In the genomic region with DNA sequence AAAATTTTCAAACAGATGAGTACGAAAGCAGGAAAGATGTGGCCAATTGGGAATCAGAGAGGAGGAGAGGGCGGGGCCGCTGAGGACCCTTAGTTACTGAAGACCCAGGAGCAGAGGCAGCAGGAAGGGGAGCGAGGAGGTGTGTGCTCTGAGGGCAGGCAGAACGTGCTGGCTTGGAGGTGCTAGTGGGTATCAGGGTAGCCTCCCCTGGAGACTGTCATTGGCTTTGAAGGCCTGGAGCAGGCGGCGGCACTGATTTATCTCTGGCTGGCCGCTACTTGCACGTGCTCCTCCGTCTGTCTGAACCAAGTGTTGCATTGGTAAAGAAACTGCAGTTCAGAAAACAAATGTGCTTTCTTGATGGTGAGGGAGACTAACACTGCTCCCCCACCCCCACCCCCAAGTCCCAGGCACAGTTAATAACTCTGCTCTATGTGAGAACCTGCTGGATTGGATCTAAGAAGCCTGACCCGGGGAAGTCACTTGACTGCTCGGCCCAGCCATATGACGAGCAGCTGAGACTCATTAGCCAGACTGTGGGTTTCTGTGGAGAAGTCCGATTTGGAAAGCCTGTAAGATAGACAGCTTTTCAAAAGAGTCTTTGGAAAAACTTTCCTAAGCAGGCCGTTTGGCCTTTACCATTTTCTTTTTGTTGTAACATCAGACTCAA, we compare ENCODE assay signal across 10 mouse cellular contexts. TPM values are rescaled to one million over a fixed set of nuclear protein-coding genes. Genes with fewer than 3 reads are reported as not detected.
DNase-seq lines count a peak whose midpoint lies in the region; ATAC-seq and TF ChIP-seq lines count a peak whose summit lies in the region.
"Had no signal": no experiment of that assay in that cellular context is flagged by ENCODE, and none has a peak within 500 bp of the region (broad histone marks: within the 10 kb centered on the region; RNA-seq: fewer than 3 reads in every experiment).

No protein-coding gene starts in this region.

- no peak for ATAC-seq in lung, embryonic 15.5 days (ENCODE audit: borderline replicate concordance, extremely low read depth, low FRiP score, low TSS enrichment)
- no peak for ATAC-seq in forebrain, embryonic 14.5 days
- ATAC-seq in stomach, embryonic 16.5 days (ENCODE audit: insufficient read depth, low FRiP score) = no peak

- H3K4me1 ChIP-seq in lung, embryonic 15.5 days = peaks cover 15% of the 10 kb centered on the region
- H3K4me1 ChIP-seq in lung, adult 2 months (ENCODE audit: control insufficient read depth, insufficient read depth, low read length) = peaks cover 8% of the 10 kb centered on the region
- H3K4me1 ChIP-seq in forebrain, embryonic 14.5 days (ENCODE audit: control insufficient read depth, insufficient read depth, low read length) = no peaks in the 10 kb centered on the region
- peaks cover 41% of the 10 kb centered on the region for H3K4me1 ChIP-seq in limb, embryonic 10.5 days
- H3K4me1 ChIP-seq in stomach, embryonic 16.5 days (ENCODE audit: control insufficient read depth, insufficient read depth, low read length) = peaks cover 21% of the 10 kb centered on the region

- 22% methylated on average over 15 of the region's 15 CpGs for WGBS in lung, embryonic 15.5 days
- WGBS in lung, adult 2 months = 53% methylated on average over 15 of the region's 15 CpGs
- 38% methylated on average over 15 of the region's 15 CpGs for WGBS in forebrain, embryonic 14.5 days
- WGBS in limb, embryonic 10.5 days = 9% methylated on average over 15 of the region's 15 CpGs
- WGBS in stomach, embryonic 16.5 days = 30% methylated on average over 15 of the region's 15 CpGs

- H3K36me3 ChIP-seq in lung, embryonic 15.5 days = no peaks in the 10 kb centered on the region
- H3K36me3 ChIP-seq in forebrain, embryonic 14.5 days (ENCODE audit: control insufficient read depth, insufficient read depth, low read length) = no peaks in the 10 kb centered on the region
- no peaks in the 10 kb centered on the region for H3K36me3 ChIP-seq in limb, embryonic 10.5 days
- H3K36me3 ChIP-seq in stomach, embryonic 16.5 days (ENCODE audit: control insufficient read depth, insufficient read depth, low read length) = no peaks in the 10 kb centered on the region

- no peaks in the 10 kb centered on the region for H3K9me3 ChIP-seq in lung, embryonic 15.5 days
- no peaks in the 10 kb centered on the region for H3K9me3 ChIP-seq in forebrain, embryonic 14.5 days (replicated peaks; ENCODE audit: control insufficient read depth, low read length)
- no peaks in the 10 kb centered on the region for H3K9me3 ChIP-seq in limb, embryonic 10.5 days (replicated peaks)
- no peaks in the 10 kb centered on the region for H3K9me3 ChIP-seq in stomach, embryonic 16.5 days (replicated peaks; ENCODE audit: control insufficient read depth, low read length)

- no peak overlapping the region for H3K9ac ChIP-seq in lung, embryonic 15.5 days
- H3K9ac ChIP-seq in forebrain, embryonic 14.5 days (ENCODE audit: low read length) = peak overlapping the region; percentile 37; the same call in 1 of the 2 replicates
- no peak overlapping the region for H3K9ac ChIP-seq in stomach, embryonic 16.5 days (ENCODE audit: low read length)

- intact Hi-C loops in left cerebral cortex, postnatal 10 days (cut with DNase I) = no loop called here

- DNase-seq in lung, adult 2 months = no peak
- no peak for DNase-seq in forebrain, embryonic 14.5 days (ENCODE audit: low spot score)
- DNase-seq in limb, embryonic 10.5 days (ENCODE audit: low spot score) = peak; percentile 68
- DNase-seq in right cerebral cortex, postnatal 36 days (ENCODE audit: low spot score in 2 of 2) = no peak
- DNase-seq in left cerebral cortex, postnatal 10 days (ENCODE audit: extremely low spot score in 1 of 2, low spot score in 2 of 2) = no peak
- no peak for DNase-seq in layer of hippocampus, postnatal 36 days
- DNase-seq: right cerebral cortex, postnatal 25 days had no signal

- TF ChIP-seq POLR2A in lung, adult 2 months (IDR thresholded peaks at IDR 0.05; ENCODE audit: borderline replicate concordance, extremely low read depth, low read depth, low read length) = no peak

- TF ChIP-seq CTCF in lung, adult 2 months (IDR thresholded peaks at IDR 0.05; ENCODE audit: insufficient read depth, low read length) = no peak

- H3K4me3 ChIP-seq in lung, embryonic 15.5 days = no peak overlapping the region
- H3K4me3 ChIP-seq in lung, adult 2 months (replicated peaks; ENCODE audit: extremely low read depth, low read depth, low read length) = no peak overlapping the region
- no peak overlapping the region for H3K4me3 ChIP-seq in forebrain, embryonic 14.5 days (ENCODE audit: low read depth, low read length)
- H3K4me3 ChIP-seq in limb, embryonic 10.5 days = peak overlapping the region; percentile 47
- H3K4me3 ChIP-seq in stomach, embryonic 16.5 days (replicated peaks; ENCODE audit: low read length) = no peak overlapping the region

- no peaks in the 10 kb centered on the region for H3K27me3 ChIP-seq in lung, embryonic 15.5 days
- no peaks in the 10 kb centered on the region for H3K27me3 ChIP-seq in forebrain, embryonic 14.5 days (replicated peaks; ENCODE audit: control insufficient read depth, insufficient read depth, low read length)
- H3K27me3 ChIP-seq in limb, embryonic 10.5 days (ENCODE audit: low read depth, poor library complexity, severe bottlenecking) = no peaks in the 10 kb centered on the region
- no peaks in the 10 kb centered on the region for H3K27me3 ChIP-seq in stomach, embryonic 16.5 days (ENCODE audit: control insufficient read depth, insufficient read depth, low read length)

- H3K4me2 ChIP-seq in lung, embryonic 15.5 days = peak overlapping the region; percentile 31; the same call in 1 of the 2 replicates
- no peak overlapping the region for H3K4me2 ChIP-seq in forebrain, embryonic 14.5 days (ENCODE audit: low read length)
- peak overlapping the region; percentile 35 for H3K4me2 ChIP-seq in stomach, embryonic 16.5 days (ENCODE audit: low read depth, low read length)

- H3K27ac ChIP-seq in lung, embryonic 15.5 days = no peak overlapping the region
- H3K27ac ChIP-seq in forebrain, embryonic 14.5 days (ENCODE audit: low read depth, low read length) = no peak overlapping the region
- peak overlapping the region; percentile 82 for H3K27ac ChIP-seq in limb, embryonic 10.5 days
- H3K27ac ChIP-seq in stomach, embryonic 16.5 days (ENCODE audit: low read length) = no peak overlapping the region

RNA-seq across cellular contexts. Expression of a gene that starts 19.1 kb away (rescaled TPM):
- polyA plus RNA-seq in lung, embryonic 15.5 days (2015; fragmentation: Nextera tagmentation; extraction: Ambion mirVana) = 8.8 and 10.1 TPM in 2 replicates
- 16.7 and 29.8 TPM in 2 replicates for polyA plus RNA-seq in lung, adult 2 months (2012; rRNA removed)
- 0.51 and 0.69 TPM in 2 replicates for polyA plus RNA-seq in forebrain, embryonic 14.5 days (2014; fragmentation: Nextera tagmentation; extraction: Ambion mirVana)
- polyA plus RNA-seq in limb, embryonic 10.5 days (2016; fragmentation: Nextera tagmentation; extraction: Ambion mirVana) = 3.4 and 5.0 TPM in 2 replicates
- 23.3 and 27.7 TPM in 2 replicates for polyA plus RNA-seq in stomach, embryonic 16.5 days (2015; fragmentation: Nextera tagmentation; extraction: Ambion mirVana)
- total RNA-seq in left cerebral cortex, postnatal 10 days (2021) = 1 to 10 TPM; 5.5 to 7.1 TPM
- total RNA-seq in layer of hippocampus, postnatal 36 days (2021) = 10 to 100 TPM; 12.7 to 17.2 TPM

RNA-seq across cellular contexts. Expression of a gene that starts 23.6 kb away (rescaled TPM):
- 9.5 and 12.7 TPM in 2 replicates for polyA plus RNA-seq in lung, embryonic 15.5 days (2015; fragmentation: Nextera tagmentation; extraction: Ambion mirVana)
- 8.4 and 12.1 TPM in 2 replicates for polyA plus RNA-seq in lung, adult 2 months (2012; rRNA removed)
- 11.1 and 12.7 TPM in 2 replicates for polyA plus RNA-seq in forebrain, embryonic 14.5 days (2014; fragmentation: Nextera tagmentation; extraction: Ambion mirVana)
- polyA plus RNA-seq in limb, embryonic 10.5 days (2016; fragmentation: Nextera tagmentation; extraction: Ambion mirVana) = 15.6 and 17.8 TPM in 2 replicates
- polyA plus RNA-seq in stomach, embryonic 16.5 days (2015; fragmentation: Nextera tagmentation; extraction: Ambion mirVana) = 15.6 and 18.7 TPM in 2 replicates
- total RNA-seq in left cerebral cortex, postnatal 10 days (2021) = 10 to 100 TPM; 15.0 to 16.6 TPM
- total RNA-seq in layer of hippocampus, postnatal 36 days (2021) = 10 to 100 TPM; 12.5 to 15.1 TPM

RNA-seq across cellular contexts. Expression of a gene that starts 37.9 kb away (rescaled TPM):
- 0.09 TPM in 1 of 2 replicates, not detected in the other for polyA plus RNA-seq in lung, embryonic 15.5 days (2015; fragmentation: Nextera tagmentation; extraction: Ambion mirVana)
- polyA plus RNA-seq in lung, adult 2 months (2012; rRNA removed) = 0.25 and 0.31 TPM in 2 replicates
- not detected in 2 replicates for polyA plus RNA-seq in forebrain, embryonic 14.5 days (2014; fragmentation: Nextera tagmentation; extraction: Ambion mirVana)
- polyA plus RNA-seq in limb, embryonic 10.5 days (2016; fragmentation: Nextera tagmentation; extraction: Ambion mirVana) = not detected in 2 replicates
- 0.10 and 0.40 TPM in 2 replicates for polyA plus RNA-seq in stomach, embryonic 16.5 days (2015; fragmentation: Nextera tagmentation; extraction: Ambion mirVana)
- 1 to 10 TPM in 1 of 2 experiments, under 1 TPM in 1; 0.81 to 1.4 TPM for total RNA-seq in left cerebral cortex, postnatal 10 days (2021)
- total RNA-seq in layer of hippocampus, postnatal 36 days (2021) = 1 to 10 TPM; 6.4 to 8.1 TPM
- total RNA-seq: liver, adult 2 months had no signal
- polyA plus RNA-seq: liver, adult 2 months had no signal

RNA-seq across cellular contexts. Expression of a gene that starts 38.5 kb away (rescaled TPM):
- not detected in 2 replicates for polyA plus RNA-seq in lung, embryonic 15.5 days (2015; fragmentation: Nextera tagmentation; extraction: Ambion mirVana)
- polyA plus RNA-seq in lung, adult 2 months (2012; rRNA removed) = not detected in 2 replicates
- not detected in 2 replicates for polyA plus RNA-seq in forebrain, embryonic 14.5 days (2014; fragmentation: Nextera tagmentation; extraction: Ambion mirVana)
- not detected in 2 replicates for polyA plus RNA-seq in limb, embryonic 10.5 days (2016; fragmentation: Nextera tagmentation; extraction: Ambion mirVana)
- polyA plus RNA-seq in stomach, embryonic 16.5 days (2015; fragmentation: Nextera tagmentation; extraction: Ambion mirVana) = not detected in 2 replicates
- not detected for total RNA-seq in left cerebral cortex, postnatal 10 days (2021)
- total RNA-seq in layer of hippocampus, postnatal 36 days (2021) = not detected
- total RNA-seq: liver, adult 2 months had no signal
- polyA plus RNA-seq: liver, adult 2 months had no signal

RNA-seq across cellular contexts. Expression of a gene that starts 49.5 kb away (rescaled TPM):
- polyA plus RNA-seq in lung, embryonic 15.5 days (2015; fragmentation: Nextera tagmentation; extraction: Ambion mirVana) = 98.4 and 108 TPM in 2 replicates
- polyA plus RNA-seq in lung, adult 2 months (2012; rRNA removed) = 9.3 and 18.8 TPM in 2 replicates
- polyA plus RNA-seq in forebrain, embryonic 14.5 days (2014; fragmentation: Nextera tagmentation; extraction: Ambion mirVana) = 135 and 138 TPM in 2 replicates
- polyA plus RNA-seq in limb, embryonic 10.5 days (2016; fragmentation: Nextera tagmentation; extraction: Ambion mirVana) = 151 and 184 TPM in 2 replicates
- polyA plus RNA-seq in stomach, embryonic 16.5 days (2015; fragmentation: Nextera tagmentation; extraction: Ambion mirVana) = 85.1 and 90.5 TPM in 2 replicates
- total RNA-seq in left cerebral cortex, postnatal 10 days (2021) = 10 to 100 TPM; 58.4 to 59.7 TPM
- 10 to 100 TPM; 64.7 to 66.0 TPM for total RNA-seq in layer of hippocampus, postnatal 36 days (2021)
